Mouse (Mus musculus): ENCODE results near the gene Kif1c. TPM values are rescaled to one million over a fixed set of nuclear protein-coding genes. Genes with fewer than 3 reads are reported as not detected.
A peak's percentile ranks its signal among the peaks of the same experiment; 100 is the strongest.

Gene Kif1c
- polyA plus RNA-seq, 1 experiment, result not detected

DNA sequence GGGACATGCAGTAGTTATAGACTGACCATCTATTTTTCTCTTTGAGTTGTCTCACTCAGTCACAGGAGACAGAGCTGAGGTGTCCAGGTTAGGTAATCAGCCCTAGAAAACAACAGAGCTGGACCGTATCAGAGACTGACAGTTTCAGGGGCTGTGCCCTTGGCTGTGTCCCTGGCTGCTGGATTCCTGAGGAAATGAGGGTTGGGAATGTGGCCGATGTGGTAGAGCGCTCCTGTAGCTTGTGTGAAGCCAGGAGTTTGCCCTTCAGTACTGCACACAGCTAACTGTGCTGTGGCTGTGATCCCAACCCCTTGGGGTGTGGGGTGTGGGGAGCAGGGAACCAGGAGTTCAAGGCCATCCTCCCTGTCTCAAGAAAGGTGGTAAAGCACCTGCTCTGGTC lies 20.7 kb downstream of the Kif1c start:
- no peak overlapping the region for H3K4me3 ChIP-seq (ENCODE audit: insufficient read depth, low read depth, low read length)
- H3K4me1 ChIP-seq (ENCODE audit: control insufficient read depth, insufficient read depth, low read length), result no peaks in the 10 kb centered on the region
- no peak overlapping the region for H3K27ac ChIP-seq (ENCODE audit: insufficient read depth, low read depth, low read length)
- TF ChIP-seq CTCF (IDR thresholded peaks at IDR 0.05; ENCODE audit: insufficient read depth, low read depth, low read length), result no peak
- 98% methylated on average over 3 of the region's 3 CpGs for WGBS

DNA sequence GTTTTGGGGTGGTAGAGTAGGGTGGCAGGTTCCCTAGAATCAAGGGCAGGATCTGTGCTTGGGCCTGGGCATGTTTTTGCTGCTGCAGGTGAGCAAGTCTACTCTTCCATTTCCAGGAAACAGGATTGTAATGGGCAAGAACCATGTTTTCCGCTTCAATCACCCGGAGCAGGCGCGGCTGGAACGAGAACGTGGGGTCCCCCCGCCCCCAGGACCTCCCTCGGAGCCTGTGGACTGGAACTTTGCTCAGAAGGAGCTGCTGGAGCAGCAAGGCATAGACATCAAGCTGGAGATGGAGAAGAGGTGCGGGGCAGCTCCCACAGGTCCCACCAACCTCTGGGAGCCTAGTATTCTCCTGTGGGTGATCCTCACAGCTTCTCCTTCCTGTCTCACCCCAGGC lies 24.4 kb downstream of the Kif1c start:
- H3K4me1 ChIP-seq (ENCODE audit: control insufficient read depth, insufficient read depth, low read length), result no peaks in the 10 kb centered on the region
- no peak overlapping the region for H3K27ac ChIP-seq (ENCODE audit: insufficient read depth, low read depth, low read length)
- no peak overlapping the region for H3K4me3 ChIP-seq (ENCODE audit: insufficient read depth, low read depth, low read length)
- TF ChIP-seq POLR2A (IDR thresholded peaks at IDR 0.05; ENCODE audit: insufficient read depth, low read depth, low read length) (no peak), CTCF (IDR thresholded peaks at IDR 0.05; ENCODE audit: insufficient read depth, low read depth, low read length) (no peak)
- 87% methylated on average over 9 of the region's 9 CpGs for WGBS

DNA sequence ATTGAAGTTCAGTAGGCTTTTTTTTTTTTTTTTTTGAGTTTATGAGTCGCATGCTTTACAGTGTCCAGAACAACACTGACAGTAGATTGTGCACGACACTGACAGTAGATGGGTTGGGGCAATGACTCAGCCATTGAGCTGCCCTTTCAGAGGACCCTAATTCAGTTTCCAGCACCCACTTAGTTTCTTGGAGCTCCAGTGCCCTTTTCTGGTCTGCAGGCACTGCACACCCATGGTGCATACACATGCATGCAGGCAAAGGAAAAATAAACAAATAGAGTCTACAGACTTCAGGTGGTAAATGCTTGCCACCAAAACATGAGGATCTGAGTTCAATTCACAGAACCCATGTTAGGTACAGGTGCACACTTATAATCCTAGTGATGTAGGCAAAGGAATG lies 26.2 kb downstream of the Kif1c start:
- 88% methylated on average over 2 of the region's 2 CpGs for WGBS
- no peaks in the 10 kb centered on the region for H3K4me1 ChIP-seq (ENCODE audit: control insufficient read depth, insufficient read depth, low read length)
- no peak overlapping the region for H3K27ac ChIP-seq (ENCODE audit: insufficient read depth, low read depth, low read length)
- TF ChIP-seq CTCF (IDR thresholded peaks at IDR 0.05; ENCODE audit: insufficient read depth, low read depth, low read length) (no peak), POLR2A (IDR thresholded peaks at IDR 0.05; ENCODE audit: insufficient read depth, low read depth, low read length) (no peak)
- H3K4me3 ChIP-seq (ENCODE audit: insufficient read depth, low read depth, low read length), result no peak overlapping the region

DNA sequence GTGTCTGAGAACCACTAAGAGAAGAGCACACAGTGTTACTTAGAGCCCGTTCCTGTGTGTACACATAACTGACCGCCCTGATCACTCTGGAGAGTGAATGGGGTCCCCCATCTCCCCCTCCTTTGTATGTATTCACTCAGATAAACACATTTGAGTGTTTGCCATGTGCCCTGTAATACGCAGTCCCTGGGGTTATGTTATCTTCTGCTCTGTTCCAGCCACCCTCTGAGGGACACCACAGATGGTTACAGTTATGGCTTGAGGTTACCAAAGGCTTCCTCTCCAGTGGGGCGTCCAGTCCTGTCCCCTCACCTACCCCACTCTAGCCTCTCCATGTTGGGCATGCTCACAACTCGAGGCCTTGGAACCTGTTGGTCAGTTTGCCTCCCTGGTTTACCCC lies 27.0 kb downstream of the Kif1c start:
- TF ChIP-seq CTCF (IDR thresholded peaks at IDR 0.05; ENCODE audit: insufficient read depth, low read depth, low read length) (no peak), POLR2A (IDR thresholded peaks at IDR 0.05; ENCODE audit: insufficient read depth, low read depth, low read length) (no peak)
- no peaks in the 10 kb centered on the region for H3K4me1 ChIP-seq (ENCODE audit: control insufficient read depth, insufficient read depth, low read length)
- WGBS, result 87% methylated on average over 5 of the region's 5 CpGs
- no peak overlapping the region for H3K27ac ChIP-seq (ENCODE audit: insufficient read depth, low read depth, low read length)
- no peak overlapping the region for H3K4me3 ChIP-seq (ENCODE audit: insufficient read depth, low read depth, low read length)

DNA sequence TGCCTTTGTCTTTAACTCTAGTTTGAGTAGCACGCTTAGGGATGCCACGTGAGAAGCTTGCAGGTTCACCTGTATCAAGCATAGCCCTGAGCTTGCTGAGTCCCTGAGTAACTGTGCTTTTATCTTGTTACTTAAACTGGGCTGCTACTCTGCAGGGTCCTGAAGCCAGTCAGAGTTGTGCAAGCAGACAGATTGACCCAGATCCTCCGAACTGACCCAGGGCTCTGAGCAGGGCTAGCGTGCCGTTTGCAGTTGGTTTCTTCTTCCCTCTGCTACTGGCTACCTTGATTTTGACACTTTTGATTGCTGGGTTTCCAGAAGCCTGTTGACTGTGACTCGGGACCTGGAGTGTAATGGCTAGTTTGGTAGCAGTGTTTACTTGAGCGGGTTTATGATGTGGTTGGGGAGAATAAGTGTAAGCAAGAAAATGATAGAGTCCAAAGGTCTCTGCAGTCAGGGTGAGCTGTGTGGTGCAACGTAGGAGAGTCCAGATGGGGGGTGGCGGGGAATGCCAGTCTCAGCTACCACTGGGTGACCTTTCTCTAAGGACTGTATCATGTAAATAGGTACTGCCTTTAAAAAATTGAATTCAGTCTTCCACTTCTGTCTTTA lies 30.2 kb downstream of the Kif1c start:
- H3K4me1 ChIP-seq (ENCODE audit: control insufficient read depth, insufficient read depth, low read length), result no peaks in the 10 kb centered on the region
- no peak overlapping the region for H3K4me3 ChIP-seq (ENCODE audit: insufficient read depth, low read depth, low read length)
- TF ChIP-seq POLR2A (IDR thresholded peaks at IDR 0.05; ENCODE audit: insufficient read depth, low read depth, low read length) (no peak), CTCF (IDR thresholded peaks at IDR 0.05; ENCODE audit: insufficient read depth, low read depth, low read length) (no peak)
- 0 out of 2 replicates have a peak overlapping the region, but pooled peaks have one; percentile 40 for H3K27ac ChIP-seq (ENCODE audit: insufficient read depth, low read depth, low read length)
- WGBS, result 64% methylated on average over 9 of the region's 9 CpGs

DNA sequence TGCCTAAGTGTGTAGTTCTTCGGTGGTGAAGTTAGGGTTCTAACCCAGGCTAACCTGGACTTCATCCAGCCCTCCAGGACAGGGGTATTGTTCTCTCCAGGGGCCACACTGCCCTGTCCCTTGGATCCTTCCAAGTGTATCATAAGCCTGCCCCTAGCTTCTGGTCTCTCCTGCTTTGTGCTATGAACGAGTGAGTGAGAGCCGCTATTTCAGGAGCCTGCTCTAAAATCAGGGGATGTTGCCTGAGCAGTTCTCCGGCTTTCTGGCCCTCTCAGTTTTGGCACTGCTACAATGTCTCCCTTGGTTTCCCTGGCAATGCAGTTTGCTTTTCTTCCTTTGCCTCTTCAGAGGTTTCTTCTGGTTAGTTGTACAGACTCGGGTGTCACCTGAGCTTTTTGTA lies 30.8 kb downstream of the Kif1c start:
- peak overlapping the region; percentile 40 for H3K27ac ChIP-seq (ENCODE audit: insufficient read depth, low read depth, low read length)
- H3K4me3 ChIP-seq (ENCODE audit: insufficient read depth, low read depth, low read length), result no peak overlapping the region
- H3K4me1 ChIP-seq (ENCODE audit: control insufficient read depth, insufficient read depth, low read length), result no peaks in the 10 kb centered on the region
- 19% methylated on average over 5 of the region's 5 CpGs for WGBS
- no peak for TF ChIP-seq CTCF (IDR thresholded peaks at IDR 0.05; ENCODE audit: insufficient read depth, low read depth, low read length)
- no peak for TF ChIP-seq POLR2A (IDR thresholded peaks at IDR 0.05; ENCODE audit: insufficient read depth, low read depth, low read length)

DNA sequence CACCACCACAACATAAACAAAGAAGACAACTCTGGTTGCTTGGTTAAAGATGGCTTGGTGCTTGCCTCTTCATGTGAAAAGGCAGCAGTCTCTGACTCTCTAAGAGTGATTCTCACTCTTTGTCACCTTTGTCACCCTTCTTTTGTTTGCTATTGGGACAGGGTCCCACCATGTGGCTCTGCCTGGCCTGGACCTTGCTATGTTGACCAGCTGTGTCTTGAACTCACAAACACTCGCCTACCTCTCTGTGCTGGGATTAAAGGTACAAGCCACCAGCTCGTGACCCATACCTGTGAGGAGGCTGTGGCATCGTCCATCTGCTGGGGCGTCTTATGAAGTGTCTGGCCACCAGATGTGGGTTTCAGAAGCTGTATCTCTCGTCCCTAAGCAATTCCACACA lies 32.9 kb downstream of the Kif1c start:
- TF ChIP-seq POLR2A (IDR thresholded peaks at IDR 0.05; ENCODE audit: insufficient read depth, low read depth, low read length) (no peak), CTCF (IDR thresholded peaks at IDR 0.05; ENCODE audit: insufficient read depth, low read depth, low read length) (no peak)
- no peak overlapping the region for H3K27ac ChIP-seq (ENCODE audit: insufficient read depth, low read depth, low read length)
- no peak overlapping the region for H3K4me3 ChIP-seq (ENCODE audit: insufficient read depth, low read depth, low read length)
- 80% methylated on average over 5 of the region's 5 CpGs for WGBS
- no peaks in the 10 kb centered on the region for H3K4me1 ChIP-seq (ENCODE audit: control insufficient read depth, insufficient read depth, low read length)

DNA sequence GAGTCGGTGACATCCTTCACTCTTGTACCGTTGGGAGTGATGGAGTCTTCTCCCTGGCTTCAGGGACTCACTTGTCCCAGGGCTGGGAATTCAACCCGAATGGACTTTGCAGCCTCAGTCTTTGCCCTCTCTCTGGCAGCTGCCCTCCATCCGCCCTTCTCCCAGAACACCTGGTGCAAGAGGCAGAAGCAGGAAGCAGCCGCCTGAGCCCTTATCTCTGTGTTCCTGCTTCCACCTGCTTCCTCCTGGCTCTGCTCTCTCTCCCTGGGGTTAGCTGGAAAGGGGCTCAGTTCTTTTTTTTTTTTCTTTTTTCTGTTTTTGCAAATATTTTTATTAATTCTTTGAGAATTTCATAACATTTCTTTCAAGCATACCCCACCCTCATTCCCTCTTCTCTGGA lies 37.4 kb downstream of the Kif1c start:
- no peak overlapping the region for H3K4me3 ChIP-seq (ENCODE audit: insufficient read depth, low read depth, low read length)
- no peak overlapping the region for H3K27ac ChIP-seq (ENCODE audit: insufficient read depth, low read depth, low read length)
- WGBS, result 76% methylated on average over 5 of the region's 5 CpGs
- H3K4me1 ChIP-seq (ENCODE audit: control insufficient read depth, insufficient read depth, low read length), result peaks cover 2% of the 10 kb centered on the region; the same call in 1 of the 2 replicates
- no peak for TF ChIP-seq CTCF (IDR thresholded peaks at IDR 0.05; ENCODE audit: insufficient read depth, low read depth, low read length)
- TF ChIP-seq POLR2A (IDR thresholded peaks at IDR 0.05; ENCODE audit: insufficient read depth, low read depth, low read length), result no peak

DNA sequence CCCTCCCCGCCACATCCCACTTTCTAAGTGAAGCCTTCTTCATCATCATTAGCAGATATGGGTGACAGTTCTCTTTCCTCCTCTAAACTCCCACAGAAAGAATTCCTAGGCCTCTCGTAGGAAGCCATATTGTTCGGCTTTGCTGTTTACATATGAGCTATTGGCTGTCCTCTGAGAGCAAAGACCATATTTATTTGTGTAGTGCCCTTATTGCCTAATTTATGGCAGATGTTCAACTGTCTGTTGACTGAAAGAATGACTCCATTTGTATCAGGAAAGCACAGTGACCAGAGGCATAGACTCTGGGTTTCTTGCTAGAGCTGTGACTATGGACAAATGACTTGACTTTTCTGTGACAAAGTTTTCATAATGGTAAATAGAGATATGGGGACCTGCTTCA lies 41.3 kb downstream of the Kif1c start:
- TF ChIP-seq POLR2A (IDR thresholded peaks at IDR 0.05; ENCODE audit: insufficient read depth, low read depth, low read length) (no peak), CTCF (IDR thresholded peaks at IDR 0.05; ENCODE audit: insufficient read depth, low read depth, low read length) (no peak)
- 93% methylated on average over 3 of the region's 3 CpGs for WGBS
- H3K4me1 ChIP-seq (ENCODE audit: control insufficient read depth, insufficient read depth, low read length), result peaks cover 5% of the 10 kb centered on the region; the same call in 1 of the 2 replicates
- no peak overlapping the region for H3K27ac ChIP-seq (ENCODE audit: insufficient read depth, low read depth, low read length)
- no peak overlapping the region for H3K4me3 ChIP-seq (ENCODE audit: insufficient read depth, low read depth, low read length)

DNA sequence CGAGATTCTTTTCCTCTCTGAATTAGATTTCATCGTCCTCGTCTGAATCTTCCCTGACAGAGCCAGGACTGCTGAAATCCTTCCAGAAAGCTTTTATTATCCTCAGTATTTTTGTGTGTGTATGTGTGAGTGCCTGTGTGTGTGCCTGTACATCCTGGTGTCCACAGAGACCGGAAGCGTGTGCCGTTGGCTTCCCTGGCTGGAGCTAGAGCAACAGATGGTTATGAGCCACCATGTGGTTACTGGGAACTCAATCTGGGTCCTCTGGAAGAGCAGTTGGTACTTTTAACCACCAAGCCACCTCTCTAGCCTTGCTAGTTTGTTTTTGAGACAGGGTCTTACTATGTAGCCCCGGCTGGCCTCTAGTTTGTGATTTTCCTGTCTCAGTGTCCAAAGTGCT lies 41.8 kb downstream of the Kif1c start:
- 85% methylated on average over 7 of the region's 7 CpGs for WGBS
- H3K4me3 ChIP-seq (ENCODE audit: insufficient read depth, low read depth, low read length), result no peak overlapping the region
- peaks cover 5% of the 10 kb centered on the region; the same call in 1 of the 2 replicates for H3K4me1 ChIP-seq (ENCODE audit: control insufficient read depth, insufficient read depth, low read length)
- no peak overlapping the region for H3K27ac ChIP-seq (ENCODE audit: insufficient read depth, low read depth, low read length)
- TF ChIP-seq CTCF (IDR thresholded peaks at IDR 0.05; ENCODE audit: insufficient read depth, low read depth, low read length) (no peak), POLR2A (IDR thresholded peaks at IDR 0.05; ENCODE audit: insufficient read depth, low read depth, low read length) (no peak)
